Mouse (Mus musculus) thymus, postnatal 0 days (tissue): Measurements from ENCODE around the gene Mrtfa. TPM values are rescaled to one million over a fixed set of nuclear protein-coding genes. Genes with fewer than 3 reads are reported as not detected.

ENCODE experiments used
- DNase-seq: peaks from one replicate; pipeline ENCODE4 v3.0.0-alpha.2; 2015; ENCODE audit warnings: low spot score
- polyA plus RNA-seq: library from polyadenylated mRNA; unstranded; fragments of >200 nt; fragmentation: Nextera tagmentation; extraction: Ambion mirVana; gene quantifications from 2 replicates; pipeline ENCODE4 v1.2.1, GENCODE M21; 2015

Gene Mrtfa
- polyA plus RNA-seq, 1 experiment from 2014 or later, result 19.0 TPM

GRCm38 (mm10) chr15:81031611-81032010 lies 158.9 kb downstream of the Mrtfa start:
- DNase-seq, result no peak

GRCm38 (mm10) chr15:81030891-81031425 lies 159.6 kb downstream of the Mrtfa start:
- no peak for DNase-seq

GRCm38 (mm10) chr15:81027378-81028173 lies 163.0 kb downstream of the Mrtfa start:
- peak; percentile 79 for DNase-seq

DNA sequence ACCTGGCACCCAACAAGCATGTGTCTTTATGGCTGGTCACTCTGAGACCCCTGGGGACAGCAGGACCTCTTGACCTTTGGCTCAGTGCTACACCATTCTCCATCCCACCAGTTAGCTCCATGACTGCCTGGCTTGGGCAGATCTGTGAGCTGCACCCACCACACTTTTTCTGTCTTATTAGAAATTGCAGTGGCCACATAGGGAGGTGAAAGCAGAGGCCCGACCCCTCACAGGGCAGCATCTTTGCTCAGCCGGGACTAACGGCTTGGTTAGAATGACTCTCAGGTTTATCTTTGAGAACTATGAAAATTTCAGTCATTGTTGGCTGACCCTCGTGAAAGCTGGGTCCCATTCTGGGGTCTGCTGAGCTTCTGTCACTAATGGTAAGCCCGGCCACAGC lies 163.7 kb downstream of the Mrtfa start:
- no peak for DNase-seq

GRCm38 (mm10) chr15:81023842-81024241 lies 166.7 kb downstream of the Mrtfa start:
- DNase-seq, result no peak

GRCm38 (mm10) chr15:81022437-81022836 lies 168.1 kb downstream of the Mrtfa start:
- no peak for DNase-seq

- no peak for DNase-seq
Observed at GRCm38 (mm10) chr15:81021377-81021776, 169.2 kb downstream of the Mrtfa start.

DNA sequence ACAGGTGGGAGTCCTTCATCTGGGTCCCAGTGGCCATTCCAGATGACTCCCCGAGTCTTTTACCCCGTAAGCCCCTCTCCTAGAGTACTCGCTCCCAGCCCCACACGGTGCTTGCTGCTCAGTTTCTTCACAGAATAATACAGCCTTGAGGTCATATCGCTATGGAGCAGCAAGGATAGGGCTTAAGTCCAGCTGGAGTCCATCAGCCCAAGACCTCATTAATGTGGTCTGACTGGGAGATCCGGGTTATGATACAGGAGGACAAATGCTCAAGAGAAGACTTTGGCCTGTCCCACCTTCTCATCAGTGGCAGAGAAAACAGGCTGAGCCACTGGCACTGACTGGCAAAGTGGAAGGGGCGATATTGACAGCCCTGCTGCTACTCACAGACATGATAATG lies 173.2 kb downstream of the Mrtfa start:
- DNase-seq, result no peak

GRCm38 (mm10) chr15:81016488-81016887 lies 174.1 kb downstream of the Mrtfa start:
- no peak for DNase-seq

DNA sequence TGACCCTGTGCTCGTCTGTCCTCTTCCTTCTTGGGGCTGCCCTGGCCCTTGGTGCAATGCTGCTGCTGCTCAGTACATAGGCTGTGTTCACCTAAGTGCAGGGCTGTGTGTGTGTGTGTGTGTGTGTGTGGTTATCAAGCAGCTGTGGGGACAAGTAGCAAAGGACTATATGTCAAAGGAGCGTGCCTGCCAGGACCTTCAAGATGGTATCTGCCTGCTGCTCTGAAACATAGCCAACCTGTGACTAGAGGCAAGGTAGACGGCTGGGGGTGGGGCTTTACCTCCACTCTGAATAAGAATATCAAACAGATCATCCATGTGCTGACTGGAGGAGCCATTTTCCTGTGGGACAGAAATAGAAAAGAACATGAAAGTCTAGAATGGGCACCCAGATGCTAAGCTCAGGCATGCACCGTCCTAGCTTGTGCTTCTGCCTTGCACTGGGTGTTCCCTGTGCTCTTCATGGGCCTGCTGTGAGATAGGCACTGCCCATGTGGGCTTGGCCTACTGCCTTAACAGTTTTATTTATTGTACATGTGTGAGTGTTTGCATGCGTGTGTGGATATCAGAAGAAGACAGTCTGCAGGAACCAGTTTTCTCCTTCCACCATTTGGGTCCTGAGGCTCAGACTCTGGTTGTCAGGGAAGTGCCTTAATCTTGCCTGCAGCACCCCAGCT lies 175.4 kb downstream of the Mrtfa start:
- no peak for DNase-seq

DNA sequence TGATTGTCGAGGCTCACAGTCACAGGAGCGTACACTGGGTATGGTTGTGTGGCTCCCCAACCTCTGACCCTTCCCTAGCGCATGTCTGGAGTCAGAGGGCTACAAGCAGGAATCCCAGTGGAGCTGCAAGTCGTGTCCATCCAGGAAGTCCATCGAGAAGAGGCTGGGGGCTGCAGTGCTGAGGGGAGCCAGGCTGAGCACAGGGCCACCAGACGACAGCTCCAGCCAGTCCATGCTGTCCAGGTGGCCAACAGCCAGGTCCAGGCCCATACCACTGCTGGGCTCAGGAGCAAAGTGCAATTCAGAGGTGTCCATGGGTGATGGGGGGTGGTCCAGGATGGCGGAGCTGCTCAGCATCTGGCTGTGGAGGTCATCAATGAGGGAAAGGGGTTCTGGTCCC lies 177.4 kb downstream of the Mrtfa start:
- no peak for DNase-seq

DNA sequence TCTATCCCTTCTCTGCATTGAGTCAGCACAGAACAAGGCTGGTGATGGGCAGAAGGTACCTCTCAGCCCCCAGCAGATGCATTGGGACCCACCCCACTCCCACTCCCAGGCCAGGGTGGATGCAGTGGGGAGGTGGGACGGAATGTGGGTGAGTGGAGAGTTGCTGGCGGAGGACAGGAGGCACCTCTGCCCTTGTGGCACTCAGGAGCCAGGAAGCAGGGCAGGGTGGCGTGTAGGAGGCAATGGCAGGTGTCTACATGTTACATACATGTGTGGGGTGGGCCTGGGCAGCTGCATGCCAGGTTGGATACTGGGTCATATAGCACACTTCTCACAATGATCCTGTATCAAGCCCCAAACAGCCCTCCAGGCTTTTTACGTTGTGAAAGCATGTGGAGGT lies 178.2 kb downstream of the Mrtfa start:
- DNase-seq, result no peak

- no peak for DNase-seq
Observed at GRCm38 (mm10) chr15:81011523-81011922, 179.0 kb downstream of the Mrtfa start.

DNA sequence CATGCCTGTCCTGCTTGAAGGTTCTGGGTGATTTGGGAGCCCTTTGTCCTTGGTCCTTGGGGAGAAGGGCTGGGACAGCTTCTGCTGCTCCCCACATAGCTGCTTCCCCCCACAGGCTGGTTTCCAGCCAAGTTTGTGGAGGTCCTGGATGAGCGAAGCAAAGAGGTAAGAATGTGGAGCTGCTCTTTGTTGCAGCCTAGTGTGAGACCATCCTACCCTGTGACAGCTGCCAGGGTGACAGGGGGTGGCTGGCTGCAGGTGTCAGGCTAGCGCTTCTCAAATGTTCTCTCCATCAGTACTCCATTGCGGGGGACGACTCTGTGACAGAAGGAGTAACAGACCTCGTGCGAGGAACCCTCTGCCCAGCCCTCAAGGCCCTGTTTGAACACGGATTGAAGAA lies 180.4 kb downstream of the Mrtfa start:
- DNase-seq, result no peak

DNA sequence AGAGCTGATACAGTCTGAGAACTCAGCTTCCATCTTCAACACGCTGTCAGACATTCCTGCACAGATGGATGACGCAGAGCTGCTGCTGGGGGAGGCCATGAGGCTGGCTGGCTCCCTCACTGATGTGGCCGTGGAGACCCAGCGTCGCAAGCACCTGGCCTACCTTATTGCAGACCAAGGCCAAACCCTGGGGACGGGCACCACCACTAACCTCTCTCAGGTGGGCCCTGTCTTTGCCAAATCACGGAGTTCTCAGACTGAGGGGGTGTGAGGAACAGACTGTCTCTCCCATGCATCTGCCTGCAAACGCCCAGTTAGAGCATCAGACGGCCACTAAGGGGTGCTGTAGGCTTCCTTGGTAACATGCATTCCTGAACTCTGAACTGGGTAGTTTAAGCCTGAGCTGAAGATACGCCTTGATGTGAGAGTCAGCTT lies 181.9 kb downstream of the Mrtfa start:
- DNase-seq, result peak; percentile 23

DNA sequence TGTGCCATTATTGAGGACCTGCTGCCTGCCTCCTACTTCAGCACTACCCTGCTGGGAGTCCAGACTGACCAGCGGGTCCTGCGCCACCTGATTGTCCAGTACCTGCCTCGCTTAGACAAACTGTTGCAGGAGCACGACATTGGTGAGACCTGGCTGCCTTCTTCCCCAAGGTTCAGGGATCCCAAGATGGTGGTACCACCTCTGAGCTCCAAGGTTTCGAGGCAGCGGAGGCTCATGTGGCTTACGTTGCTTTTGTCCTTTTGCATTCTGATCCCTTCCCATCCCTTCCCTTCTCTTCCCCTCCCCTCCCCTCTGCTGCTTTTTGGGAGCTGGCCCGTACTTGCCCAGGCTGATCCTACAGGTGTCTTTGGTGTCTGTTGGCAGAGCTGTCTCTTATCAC lies 182.7 kb downstream of the Mrtfa start:
- DNase-seq, result no peak

- no peak for DNase-seq
Observed at GRCm38 (mm10) chr15:81007339-81007738, 183.2 kb downstream of the Mrtfa start.

DNA sequence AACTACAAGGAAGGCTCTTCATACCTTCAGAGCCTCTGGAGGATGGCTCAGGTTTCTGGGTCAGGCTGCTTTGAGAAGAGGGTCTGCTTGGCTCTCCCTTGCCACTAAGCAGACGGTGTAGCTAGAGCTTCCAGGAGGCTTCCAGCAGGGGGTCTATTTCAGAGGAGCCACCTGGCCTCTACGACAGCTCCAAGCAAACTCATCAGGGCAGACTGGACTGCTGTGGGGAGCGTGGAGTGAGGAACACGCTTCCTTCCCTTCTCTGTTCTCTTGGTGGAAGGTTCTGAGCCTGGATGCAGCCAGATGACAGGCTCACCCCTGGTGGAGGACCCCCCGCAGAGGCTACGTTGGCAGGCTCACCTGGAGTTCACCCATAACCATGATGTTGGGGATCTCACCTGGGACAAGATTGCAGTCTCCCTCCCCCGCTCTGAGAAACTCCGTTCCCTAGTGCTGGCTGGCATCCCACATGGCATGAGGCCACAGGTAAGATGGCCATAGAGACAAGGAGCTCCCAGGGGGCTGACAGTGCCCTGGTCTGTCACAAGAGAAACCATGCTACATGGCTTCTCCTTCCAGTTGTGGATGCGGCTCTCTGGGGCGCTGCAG lies 184.3 kb downstream of the Mrtfa start:
- no peak for DNase-seq

DNA sequence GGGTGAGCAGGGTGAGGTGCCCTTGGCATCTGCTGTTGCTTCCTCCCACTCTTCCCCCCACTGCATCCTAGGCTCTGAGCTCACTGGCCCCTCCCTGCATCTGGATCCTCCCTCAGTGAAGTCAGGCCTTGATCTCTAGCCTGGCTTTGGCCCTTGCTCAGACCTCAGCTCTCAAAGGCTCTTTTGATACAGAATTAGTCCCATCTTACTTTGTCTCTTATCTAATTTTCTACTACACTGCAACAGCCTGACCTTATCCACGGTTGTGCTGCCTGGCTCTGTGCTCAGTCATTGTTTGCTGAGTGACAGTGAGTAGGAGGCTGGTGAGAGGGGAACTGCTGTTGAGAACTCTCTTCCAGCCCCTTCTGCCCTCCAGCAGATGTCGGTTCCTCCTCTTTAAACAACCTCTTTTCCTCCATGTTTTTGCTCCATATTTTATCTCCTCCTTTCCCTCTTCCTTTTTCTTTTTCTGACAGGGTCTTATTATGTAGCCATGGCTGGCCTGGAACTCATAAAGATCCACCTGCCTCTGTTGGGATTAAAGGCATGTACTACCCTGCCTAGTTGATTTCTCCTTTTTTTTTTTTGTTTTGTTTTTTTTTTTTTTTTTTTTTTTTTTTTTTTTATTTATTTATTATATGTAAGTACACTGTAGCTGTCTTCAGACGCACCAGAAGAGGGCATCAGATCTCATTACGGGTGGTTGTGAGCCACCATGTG lies 190.0 kb downstream of the Mrtfa start:
- no peak for DNase-seq

DNA sequence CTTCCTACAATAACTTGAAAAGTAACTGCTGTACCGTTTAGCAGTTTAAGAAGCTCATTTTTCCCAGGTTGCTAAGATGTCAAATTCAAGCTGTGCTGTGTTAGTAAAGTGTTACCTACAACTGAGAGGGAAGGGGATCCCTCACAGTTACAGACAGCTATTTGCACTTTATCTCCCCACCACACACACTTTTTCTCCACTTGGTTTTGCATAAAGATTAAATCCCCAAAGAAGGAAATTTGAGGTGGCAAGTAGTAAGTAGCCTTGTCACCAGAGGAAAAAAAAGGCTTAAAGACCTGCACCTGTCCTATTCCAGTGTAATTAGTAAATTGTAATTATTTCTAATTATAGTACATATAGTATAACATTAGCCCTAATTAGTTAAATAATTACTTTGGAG lies 193.5 kb downstream of the Mrtfa start:
- no peak for DNase-seq

GRCm38 (mm10) chr15:80996090-80996835 lies 194.3 kb downstream of the Mrtfa start:
- no peak for DNase-seq
